Mouse (Mus musculus): Measurements from ENCODE around the gene Pitpnm2.

The Pitpnm2 gene

GRCm38 (mm10) chr5:124202071-124202470, 47.5 kb downstream of the Pitpnm2 start:
- DNase-seq (ENCODE audit: low read depth, low spot score) = no peak

- no peak for DNase-seq (ENCODE audit: low read depth, low spot score)
Observed at GRCm38 (mm10) chr5:124201564-124201963, 48.0 kb downstream of the Pitpnm2 start.

GRCm38 (mm10) chr5:124200844-124201243, 48.7 kb downstream of the Pitpnm2 start:
- no peak for DNase-seq (ENCODE audit: low read depth, low spot score)

- DNase-seq (ENCODE audit: low read depth, low spot score) = no peak
Observed at GRCm38 (mm10) chr5:124199168-124199567, 50.4 kb downstream of the Pitpnm2 start.

DNA sequence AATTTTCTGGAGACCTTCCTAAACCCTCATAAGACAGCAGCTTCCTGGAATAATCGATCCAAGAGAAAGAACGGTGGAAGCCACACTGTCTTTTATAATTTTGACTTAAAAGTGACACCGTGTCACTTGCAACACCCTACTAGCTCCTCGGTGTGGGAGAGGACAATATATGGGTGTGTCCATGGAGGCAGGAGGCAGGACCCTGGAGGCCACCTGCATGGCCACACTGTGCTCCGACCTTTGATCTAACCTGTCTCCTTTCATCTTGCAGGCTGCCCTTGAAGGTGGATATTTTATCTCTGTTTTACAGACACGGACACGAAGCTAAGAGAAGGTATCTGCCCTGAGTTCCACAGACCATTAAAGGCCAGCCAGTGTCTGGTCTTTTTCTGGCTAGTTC, 51.1 kb downstream of the Pitpnm2 start:
- DNase-seq (ENCODE audit: low read depth, low spot score) = no peak

- DNase-seq (ENCODE audit: low read depth, low spot score) = no peak
Observed at GRCm38 (mm10) chr5:124196082-124196481, 53.5 kb downstream of the Pitpnm2 start.

DNA sequence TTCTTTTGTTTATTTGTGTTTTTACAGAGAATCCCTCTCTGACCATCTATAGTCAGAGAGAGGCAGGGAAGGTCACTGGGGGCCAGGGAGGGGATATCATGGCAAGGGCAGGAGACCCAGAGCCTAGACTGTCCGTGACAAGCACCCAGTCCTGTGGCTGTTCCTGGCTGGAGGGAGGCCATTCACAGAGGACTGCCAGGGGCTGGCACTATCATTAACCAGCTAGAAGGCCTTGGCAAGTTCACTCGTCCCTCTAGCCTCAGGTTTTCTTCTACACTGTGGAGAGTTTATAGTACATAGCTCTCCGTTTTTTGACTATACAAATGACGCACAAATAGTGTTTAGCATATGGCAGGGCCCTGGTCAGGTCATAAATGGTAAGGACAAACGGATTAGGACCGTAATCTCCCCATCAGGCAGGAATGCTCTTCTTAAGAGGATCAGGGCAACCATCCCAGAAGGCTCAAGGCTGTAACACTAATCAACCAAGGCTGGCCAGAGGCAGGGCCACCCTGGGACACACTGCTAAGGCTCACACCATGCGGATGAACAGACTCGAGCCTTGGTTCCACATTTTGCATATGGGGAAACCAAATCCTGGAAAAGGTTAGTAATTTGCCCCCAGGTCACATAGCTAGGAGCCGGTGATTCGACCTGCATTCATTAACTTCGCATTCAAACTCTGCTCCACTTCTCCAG, 55.0 kb downstream of the Pitpnm2 start:
- peak; percentile 73 for DNase-seq (ENCODE audit: low read depth, low spot score)

- no peak for DNase-seq (ENCODE audit: low read depth, low spot score)
Observed at GRCm38 (mm10) chr5:124193286-124194112, 56.1 kb downstream of the Pitpnm2 start.

DNA sequence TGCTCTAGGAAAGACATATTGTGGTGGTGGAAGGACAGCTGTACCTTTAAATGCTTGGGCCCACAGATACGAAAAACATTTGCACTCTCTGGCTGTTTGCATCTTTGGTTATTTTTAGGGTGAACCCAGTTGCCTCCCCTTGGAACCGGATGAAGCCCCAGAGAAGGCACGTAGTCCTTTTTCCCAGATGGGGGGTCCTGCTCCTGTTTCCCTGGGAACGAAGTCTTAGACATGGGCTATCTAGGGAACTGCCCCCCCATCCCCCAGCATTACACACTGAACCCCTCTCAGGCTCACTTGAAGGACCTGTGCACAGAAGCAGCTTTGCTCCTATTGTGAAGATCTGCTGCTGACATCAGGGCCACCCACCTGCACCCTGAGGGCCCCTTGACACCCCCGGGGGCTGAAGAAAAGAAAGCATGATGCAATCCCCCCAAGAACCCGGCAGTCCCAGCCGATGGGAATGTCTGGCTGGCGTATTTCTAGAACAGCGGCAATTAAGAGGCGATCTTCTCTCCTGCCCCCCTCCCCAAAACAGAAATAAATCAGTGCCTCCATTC, 56.8 kb downstream of the Pitpnm2 start:
- no peak for DNase-seq (ENCODE audit: low read depth, low spot score)

GRCm38 (mm10) chr5:124192251-124192710, 57.3 kb downstream of the Pitpnm2 start:
- no peak for DNase-seq (ENCODE audit: low read depth, low spot score)

GRCm38 (mm10) chr5:124190146-124190870, 59.3 kb downstream of the Pitpnm2 start:
- no peak for DNase-seq (ENCODE audit: low read depth, low spot score)

- no peak for DNase-seq (ENCODE audit: low read depth, low spot score)
Observed at GRCm38 (mm10) chr5:124189572-124189981, 60.0 kb downstream of the Pitpnm2 start.

- no peak for DNase-seq (ENCODE audit: low read depth, low spot score)
Observed at GRCm38 (mm10) chr5:124187508-124188311, 61.9 kb downstream of the Pitpnm2 start.

GRCm38 (mm10) chr5:124186981-124187507, 62.5 kb downstream of the Pitpnm2 start:
- no peak for DNase-seq (ENCODE audit: low read depth, low spot score)

DNA sequence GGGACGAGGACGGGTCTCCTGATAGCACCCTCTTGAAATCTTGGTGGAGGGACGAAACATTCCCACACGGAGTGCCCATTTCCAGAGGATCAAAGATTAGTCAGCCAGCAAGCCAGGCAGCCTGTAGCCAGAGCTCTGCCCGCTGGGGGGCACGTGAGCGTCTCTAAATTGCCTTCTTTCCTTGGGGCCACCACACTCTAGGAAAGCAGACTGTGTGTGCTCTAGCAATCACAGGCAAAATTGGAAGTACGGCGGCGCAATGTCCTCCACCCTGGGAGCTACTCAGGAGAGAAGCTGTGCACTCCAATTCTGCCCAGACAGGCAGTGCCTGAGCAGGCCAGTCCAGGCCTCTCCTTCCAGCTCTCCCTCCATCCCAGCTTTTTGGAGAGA, 63.1 kb downstream of the Pitpnm2 start:
- DNase-seq (ENCODE audit: low read depth, low spot score) = no peak

DNA sequence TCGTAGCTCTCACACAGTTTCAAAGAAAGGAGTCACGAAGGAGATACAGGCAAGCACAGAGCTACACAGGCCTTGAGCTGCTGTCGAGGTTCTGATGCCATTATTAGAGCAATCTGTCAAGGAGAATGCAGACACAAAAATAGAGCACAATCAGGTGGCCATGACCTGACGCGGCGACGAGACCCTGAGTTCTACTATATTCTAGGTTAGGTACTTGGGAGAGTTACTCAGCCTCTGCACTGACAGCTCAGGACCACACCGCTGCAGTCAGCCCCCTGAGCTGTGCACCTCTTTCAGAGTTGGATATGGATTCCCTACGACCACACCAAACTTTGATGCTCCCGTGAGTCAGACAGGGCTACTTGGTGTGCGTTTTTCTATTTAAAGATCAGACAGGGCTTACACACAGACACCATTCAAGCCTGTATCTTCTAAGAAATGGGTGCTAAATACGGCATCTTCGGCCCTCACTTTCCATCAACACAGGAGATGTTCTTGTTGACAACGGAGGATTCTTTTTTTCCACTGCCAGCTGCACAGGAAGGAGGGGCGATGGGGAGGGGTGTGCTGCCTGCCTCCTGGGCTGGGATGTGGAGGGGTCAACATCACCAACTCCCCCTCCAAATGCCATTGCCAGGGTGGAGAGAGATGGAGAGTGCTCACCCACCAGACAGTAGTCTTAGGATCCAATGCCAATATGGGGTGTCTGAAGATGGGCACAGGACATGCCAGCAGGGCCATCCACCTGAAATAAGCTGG, 63.7 kb downstream of the Pitpnm2 start:
- no peak for DNase-seq (ENCODE audit: low read depth, low spot score)

DNA sequence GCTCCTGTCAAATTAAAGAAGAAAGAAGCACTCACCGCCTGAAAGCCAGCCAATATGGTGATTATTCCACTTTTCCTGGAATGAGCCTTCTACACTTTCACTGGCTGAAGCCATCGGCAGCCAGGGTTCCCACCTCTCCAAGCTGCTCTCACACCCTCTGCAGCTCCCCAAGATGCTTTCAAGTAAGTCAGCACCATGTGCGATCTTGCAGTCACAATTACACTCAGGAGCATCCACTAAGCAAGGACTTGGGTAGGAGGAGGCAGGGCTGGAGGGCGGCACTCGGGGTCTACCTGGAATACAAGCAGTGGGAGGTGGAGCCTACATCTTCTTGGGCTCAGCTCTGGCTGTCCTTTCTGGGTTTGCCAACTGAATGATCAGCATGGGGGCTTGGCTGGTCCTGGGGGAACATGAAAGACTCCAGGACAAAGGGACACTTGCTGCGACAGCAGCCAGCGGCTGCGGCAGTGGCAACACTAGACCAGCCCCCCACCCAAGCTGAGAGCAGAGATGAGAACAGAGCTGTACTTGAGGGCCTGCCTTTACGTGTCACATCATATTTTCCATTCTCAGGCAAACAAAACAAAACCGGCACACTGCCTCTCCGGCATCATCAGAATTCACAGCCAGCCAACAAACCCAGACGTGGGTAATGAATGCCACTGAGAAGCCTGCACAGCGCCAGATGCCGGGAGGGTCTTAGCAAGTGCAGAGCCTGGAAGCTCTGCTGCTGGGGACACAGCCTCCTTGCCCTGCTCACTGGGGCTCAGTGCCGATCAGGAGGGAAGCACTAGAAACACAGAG, 64.5 kb downstream of the Pitpnm2 start:
- no peak for DNase-seq (ENCODE audit: low read depth, low spot score)

GRCm38 (mm10) chr5:124184191-124184590, 65.4 kb downstream of the Pitpnm2 start:
- no peak for DNase-seq (ENCODE audit: low read depth, low spot score)

GRCm38 (mm10) chr5:124182642-124183041, 66.9 kb downstream of the Pitpnm2 start:
- DNase-seq (ENCODE audit: low read depth, low spot score) = no peak
